Mouse (Mus musculus) cerebellum, adult 2 months (tissue): ENCODE measurements around the gene Eif6.
A peak's percentile ranks its signal among the peaks of the same experiment; 100 is the strongest.

ENCODE experiments used
- CTCF ChIP-seq: fragments of 200-500 bp; IDR thresholded peaks from 2 replicates; pipeline ENCODE4 v1.5.1; 2011; ENCODE audit warnings: low read depth, mild to moderate bottlenecking, control low read depth, low read length, moderate library complexity, borderline replicate concordance; ENCODE audit not compliant: insufficient read depth
- POLR2A ChIP-seq: fragments of 200-500 bp; IDR thresholded peaks from 2 replicates; pipeline ENCODE4 v1.6.1; 2011; ENCODE audit warnings: low read length, control low read depth, borderline replicate concordance; ENCODE audit not compliant: insufficient read depth

GRCm38 (mm10) chr2:155806548-155806947 lies 20.2 kb downstream of the Eif6 start:
- TF ChIP-seq CTCF (no peak; the same call in 1 of the 2 replicates), POLR2A (peak; percentile 76; the same call in 1 of the 2 replicates)
